Mouse (Mus musculus): Measurements from ENCODE around the gene Sik2.

Sik2 gene

GRCm38 (mm10) chr9:50986123-50986522 lies 22.8 kb downstream of the Sik2 start:
- no peak for DNase-seq (ENCODE audit: low read depth, low spot score)

DNA sequence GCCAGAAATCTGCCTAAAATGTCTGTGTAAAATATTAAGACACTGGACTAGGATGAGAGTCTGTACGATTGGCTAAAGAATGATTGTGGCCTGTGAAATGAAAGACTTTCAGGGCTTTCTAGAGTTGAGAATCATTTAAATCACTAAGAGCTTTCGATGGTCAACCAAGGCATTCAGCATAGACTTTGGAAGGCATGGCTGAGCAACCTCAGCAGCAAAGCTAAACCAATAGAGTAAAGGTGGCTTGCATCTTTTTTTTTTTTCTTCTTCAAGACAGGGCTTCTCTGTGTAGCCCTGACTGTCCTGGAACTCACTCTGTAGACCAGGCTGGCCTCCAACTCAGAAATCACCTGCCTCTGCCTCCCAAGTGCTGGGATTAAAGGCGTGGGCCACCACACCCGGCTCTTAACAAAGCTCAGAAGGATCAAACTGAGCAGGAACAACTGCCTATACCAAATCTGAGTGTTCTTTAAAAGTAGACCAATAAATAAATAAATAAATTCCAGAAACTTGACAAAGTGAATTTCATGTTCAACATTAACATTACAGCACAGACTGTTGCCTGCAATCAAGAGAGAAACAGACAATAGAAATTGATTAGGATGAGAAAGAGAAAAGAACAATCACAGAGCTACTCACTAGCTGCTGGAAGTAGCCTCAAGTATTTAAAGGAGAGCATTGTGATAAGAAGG lies 27.2 kb downstream of the Sik2 start:
- no peak for DNase-seq (ENCODE audit: low read depth, low spot score)

- DNase-seq (ENCODE audit: low read depth, low spot score), result no peak
Observed at GRCm38 (mm10) chr9:50974631-50975030, 34.2 kb downstream of the Sik2 start.

- no peak for DNase-seq (ENCODE audit: low read depth, low spot score)
Observed at GRCm38 (mm10) chr9:50970413-50970812, 38.5 kb downstream of the Sik2 start.

DNA sequence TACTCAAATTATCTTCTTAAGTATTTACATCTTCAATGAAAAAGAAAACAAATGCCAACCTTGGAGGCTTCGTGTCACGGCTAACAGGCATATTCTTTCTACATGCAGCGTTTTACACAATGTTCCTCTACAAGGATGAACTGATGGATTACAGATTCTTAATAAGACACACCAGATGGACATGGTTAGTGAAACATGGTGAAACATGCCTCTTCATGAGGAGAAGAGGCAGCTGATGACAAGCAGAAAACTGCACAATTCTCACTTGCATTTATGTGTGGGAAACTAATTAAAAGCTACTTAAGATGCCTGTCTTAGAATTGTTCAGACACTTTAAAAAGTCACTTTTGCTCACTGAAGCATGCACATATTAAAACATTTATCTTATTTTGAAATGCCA lies 39.6 kb downstream of the Sik2 start:
- no peak for DNase-seq (ENCODE audit: low read depth, low spot score)

GRCm38 (mm10) chr9:50966277-50966676 lies 42.6 kb downstream of the Sik2 start:
- no peak for DNase-seq (ENCODE audit: low read depth, low spot score)

DNA sequence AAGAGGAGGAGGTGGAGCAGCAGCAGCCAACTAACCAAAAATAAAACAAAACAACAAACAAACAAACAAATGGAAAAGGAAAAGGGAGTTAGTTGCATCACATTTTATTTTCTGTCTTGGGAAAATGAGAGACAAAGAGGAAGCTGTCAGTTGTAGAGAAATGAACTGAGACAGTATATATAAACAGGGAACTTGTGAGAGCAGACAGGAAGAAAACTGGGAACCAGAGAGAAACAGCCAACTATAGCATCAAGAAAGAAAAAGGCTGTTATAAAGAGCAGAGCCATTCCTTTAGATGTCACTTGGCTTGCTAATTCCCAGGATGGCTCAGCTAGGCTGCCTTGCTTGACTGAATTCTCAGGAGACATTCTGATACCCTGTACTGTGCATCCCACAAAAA lies 43.5 kb downstream of the Sik2 start:
- DNase-seq (ENCODE audit: low read depth, low spot score), result no peak

DNA sequence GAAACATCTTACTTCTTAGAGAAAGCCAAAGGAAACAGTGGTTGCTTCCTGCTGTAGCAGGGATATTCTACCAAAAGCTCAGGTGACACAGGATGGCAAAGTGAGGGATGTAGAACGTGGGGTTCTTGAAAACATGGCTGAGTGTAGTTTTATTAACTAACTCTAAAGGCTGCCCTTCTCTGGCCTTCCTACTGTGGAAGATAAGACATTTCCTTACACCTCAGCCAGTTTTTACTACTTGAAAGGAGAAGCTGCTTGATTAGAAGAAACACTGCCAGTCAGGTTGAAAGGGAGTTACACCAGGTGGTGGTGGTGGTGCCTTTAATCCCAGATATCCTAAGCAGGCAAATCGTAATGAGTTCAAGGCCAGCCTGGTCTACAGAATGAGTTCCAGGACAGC lies 44.0 kb downstream of the Sik2 start:
- no peak for DNase-seq (ENCODE audit: low read depth, low spot score)

DNA sequence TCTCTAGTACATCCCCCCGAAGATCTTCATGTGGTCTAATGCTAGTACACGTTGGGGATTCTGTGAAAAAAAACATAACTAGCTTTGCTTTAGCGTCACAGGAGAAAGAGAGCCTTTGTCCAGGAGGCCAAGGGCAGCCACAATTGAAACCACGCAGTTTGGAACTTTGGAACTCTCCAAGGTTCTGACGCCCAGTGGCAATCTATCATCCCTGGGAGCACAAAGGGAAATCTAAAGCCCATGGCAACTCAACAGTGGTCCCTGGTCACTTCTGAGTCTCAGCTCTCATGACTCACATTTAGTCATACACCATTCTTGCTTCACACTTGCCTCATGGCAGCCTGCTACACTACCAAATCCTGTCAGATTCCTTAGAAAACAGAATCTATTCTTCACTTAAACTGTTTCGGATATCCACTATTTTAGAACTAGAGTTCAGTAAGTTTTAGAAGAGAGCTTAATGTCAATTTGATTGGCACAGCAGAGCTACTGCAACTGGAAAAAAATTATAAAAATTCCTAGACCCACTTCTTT lies 50.9 kb downstream of the Sik2 start:
- DNase-seq (ENCODE audit: low read depth, low spot score), result peak; percentile 32

GRCm38 (mm10) chr9:50955176-50955575 lies 53.7 kb downstream of the Sik2 start:
- DNase-seq (ENCODE audit: low read depth, low spot score), result no peak

GRCm38 (mm10) chr9:50948097-50948823 lies 60.6 kb downstream of the Sik2 start:
- DNase-seq (ENCODE audit: low read depth, low spot score), result no peak

DNA sequence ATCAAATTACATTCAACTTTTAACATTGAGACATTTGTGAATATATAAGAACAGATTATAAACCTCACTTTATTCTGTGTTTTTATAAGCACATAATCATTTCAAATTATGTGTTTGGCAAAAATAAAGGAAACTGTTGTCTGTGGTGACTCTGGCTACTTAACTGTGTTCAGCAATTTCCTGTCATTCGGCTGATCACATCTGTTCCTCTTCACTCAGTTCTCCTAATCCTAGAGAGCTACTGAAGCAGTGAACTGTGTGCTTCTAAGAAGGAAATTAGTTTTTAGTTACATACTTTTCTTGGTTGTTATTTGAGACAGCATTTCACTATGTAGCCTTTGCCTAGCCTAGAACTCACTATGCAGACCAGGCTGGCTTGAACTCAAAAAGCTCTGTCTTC lies 62.5 kb downstream of the Sik2 start:
- no peak for DNase-seq (ENCODE audit: low read depth, low spot score)

- no peak for DNase-seq (ENCODE audit: low read depth, low spot score)
Observed at GRCm38 (mm10) chr9:50944826-50945225, 64.0 kb downstream of the Sik2 start.

DNA sequence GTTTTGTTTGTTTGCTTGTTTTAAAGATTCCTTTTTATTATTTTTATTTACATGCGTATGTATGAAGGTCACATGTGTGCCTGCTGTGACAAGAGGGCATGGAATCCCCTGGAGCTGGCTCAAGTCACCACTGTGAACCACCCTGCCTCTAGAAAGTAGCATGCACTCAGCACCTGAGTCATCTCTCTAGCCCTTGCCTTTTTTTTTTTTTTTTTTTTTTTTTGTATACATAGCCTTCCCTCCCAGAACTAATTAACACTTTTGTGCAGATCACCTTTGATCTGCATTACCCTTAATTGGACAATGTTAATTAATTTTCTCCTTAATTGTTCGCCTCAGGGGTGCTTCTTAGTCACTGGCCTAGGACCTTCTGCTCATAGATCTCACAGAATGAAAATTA lies 66.2 kb downstream of the Sik2 start:
- no peak for DNase-seq (ENCODE audit: low read depth, low spot score)

GRCm38 (mm10) chr9:50941804-50942401 lies 67.0 kb downstream of the Sik2 start:
- no peak for DNase-seq (ENCODE audit: low read depth, low spot score)

DNA sequence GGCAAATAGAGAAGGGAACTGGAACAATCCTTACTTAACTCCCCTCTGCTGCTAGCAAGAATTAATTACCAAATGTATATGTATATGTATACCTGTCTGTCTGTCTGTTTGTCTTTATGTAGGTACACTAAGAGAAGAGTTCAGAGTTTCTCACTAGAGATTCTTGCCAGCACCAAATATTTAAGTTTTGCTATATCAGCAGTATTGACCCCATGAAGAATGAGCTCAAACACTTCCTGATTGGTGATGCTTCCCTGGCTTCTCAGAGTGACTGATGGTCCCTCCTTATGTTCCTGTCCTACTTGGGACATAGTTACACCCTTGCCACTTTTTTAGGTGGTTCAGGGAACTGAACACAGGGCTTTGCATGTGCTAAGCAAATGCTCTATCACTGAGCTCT lies 78.9 kb downstream of the Sik2 start:
- DNase-seq (ENCODE audit: low read depth, low spot score), result no peak

- no peak for DNase-seq (ENCODE audit: low read depth, low spot score)
Observed at GRCm38 (mm10) chr9:50925801-50926200, 83.1 kb downstream of the Sik2 start.

DNA sequence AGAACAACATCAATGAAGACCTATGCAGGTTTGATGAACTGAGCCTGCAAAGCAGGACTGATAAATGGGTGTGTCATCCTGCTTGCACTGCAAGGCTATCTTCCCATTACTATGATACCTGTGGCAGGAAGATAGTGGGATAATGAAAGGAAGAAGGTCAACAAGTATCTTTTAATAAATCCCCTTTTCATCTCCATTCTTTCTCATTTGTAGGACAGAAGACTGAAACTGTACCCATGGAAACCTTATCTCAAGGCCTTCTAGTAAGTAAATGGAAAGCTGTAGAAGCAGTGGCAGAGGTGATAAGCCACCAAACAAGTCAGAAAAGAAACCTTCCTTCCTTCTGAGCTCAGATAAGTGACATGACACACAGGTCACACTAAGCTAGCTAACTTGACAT lies 84.4 kb downstream of the Sik2 start:
- DNase-seq (ENCODE audit: low read depth, low spot score), result no peak

- DNase-seq (ENCODE audit: low read depth, low spot score), result no peak
Observed at GRCm38 (mm10) chr9:50922363-50923153, 86.3 kb downstream of the Sik2 start.

GRCm38 (mm10) chr9:50920933-50921895 lies 87.7 kb downstream of the Sik2 start:
- DNase-seq (ENCODE audit: low read depth, low spot score), result no peak

DNA sequence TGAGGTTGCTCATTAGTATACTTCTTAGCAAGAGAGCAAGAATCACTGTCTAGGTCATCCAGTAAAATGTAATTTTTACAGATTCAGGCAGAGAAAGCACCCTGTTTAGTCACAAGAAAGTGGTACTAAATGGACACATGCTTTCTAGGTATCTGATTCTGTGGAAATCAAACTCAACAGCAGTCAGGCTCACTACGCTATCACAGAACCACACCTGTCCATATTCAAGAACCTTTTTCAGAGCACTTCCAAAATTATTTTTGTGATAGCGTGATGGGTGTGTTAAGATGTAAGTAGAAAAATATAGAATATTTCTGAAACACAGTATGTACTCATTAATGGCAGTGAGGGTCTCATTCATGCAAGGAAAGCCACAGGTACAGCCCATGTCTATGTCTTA lies 89.3 kb downstream of the Sik2 start:
- DNase-seq (ENCODE audit: low read depth, low spot score), result no peak
